Mouse (Mus musculus) thymus, adult 2 months (tissue): Measurements from ENCODE around the gene Lrrc61.

Experiments used
- CTCF ChIP-seq: fragments of 200-500 bp; IDR thresholded peaks from 2 replicates; pipeline ENCODE4 v1.5.1; 2012; ENCODE audit warnings: mild to moderate bottlenecking, control low read depth, low read length, moderate library complexity, borderline replicate concordance; ENCODE audit not compliant: control insufficient read depth, poor library complexity, insufficient read depth; ENCODE audit errors: extremely low read depth
- POLR2A ChIP-seq: fragments of 200-500 bp; IDR thresholded peaks from 2 replicates; pipeline ENCODE4 v1.6.1; 2012; ENCODE audit warnings: mild to moderate bottlenecking, low read length, control low read depth, moderate library complexity; ENCODE audit not compliant: control insufficient read depth, poor library complexity, insufficient read depth; ENCODE audit errors: extremely low read depth

DNA sequence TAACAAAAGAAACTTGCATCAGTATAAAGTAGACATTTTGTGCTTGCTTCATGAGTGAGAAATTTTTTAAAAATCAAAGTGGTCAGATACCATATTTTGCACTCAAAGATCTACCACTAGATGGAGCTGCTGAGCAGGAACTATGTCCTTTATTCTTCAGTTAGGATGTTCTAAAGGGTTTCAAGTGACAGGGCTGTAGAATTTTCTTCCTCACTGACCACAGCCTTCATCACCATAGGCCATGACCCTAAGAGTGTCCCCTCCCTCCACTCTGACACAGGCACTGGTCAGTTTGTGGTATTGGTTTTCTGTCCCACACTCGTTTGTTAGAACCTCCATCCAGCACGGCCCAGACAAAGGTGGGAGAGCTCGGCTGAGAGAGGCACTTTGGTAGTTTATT, 27.4 kb downstream of the Lrrc61 start:
- TF ChIP-seq CTCF (no peak), POLR2A (no peak)
